Mouse (Mus musculus) brain, embryonic 18.5 days (tissue): ENCODE measurements around the gene Mtus2.
A peak's percentile ranks its signal among the peaks of the same experiment; 100 is the strongest.

ENCODE experiments used
- DNase-seq: peaks from one replicate; pipeline ENCODE4 v3.0.0-alpha.2; 2012; ENCODE audit warnings: low read depth, low spot score

The Mtus2 gene

GRCm38 (mm10) chr5:148041661-148042060 lies 84.5 kb downstream of the Mtus2 start:
- DNase-seq: no peak

DNA sequence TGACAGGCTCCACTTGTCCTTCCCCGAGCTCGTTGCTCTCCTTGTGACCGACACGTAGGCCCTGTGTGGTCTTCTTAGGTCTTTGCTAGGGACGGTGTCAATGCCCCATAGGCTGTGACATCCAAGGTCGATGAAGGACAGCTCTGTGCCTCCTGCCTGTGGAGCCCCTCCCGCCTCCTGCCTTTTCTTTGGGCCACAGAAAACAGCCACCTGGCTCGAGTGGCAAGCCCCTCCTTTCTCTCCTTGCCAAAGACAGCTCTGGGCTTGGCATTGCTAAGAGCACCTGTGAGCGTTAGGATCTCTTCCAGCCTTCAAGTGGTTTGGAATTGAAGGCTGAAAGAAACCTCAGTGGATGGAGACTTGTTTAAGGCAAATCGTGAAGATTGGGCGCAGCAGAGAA lies 91.1 kb downstream of the Mtus2 start:
- DNase-seq: no peak

- DNase-seq: no peak
Observed at GRCm38 (mm10) chr5:148049304-148049703, 92.2 kb downstream of the Mtus2 start.

DNA sequence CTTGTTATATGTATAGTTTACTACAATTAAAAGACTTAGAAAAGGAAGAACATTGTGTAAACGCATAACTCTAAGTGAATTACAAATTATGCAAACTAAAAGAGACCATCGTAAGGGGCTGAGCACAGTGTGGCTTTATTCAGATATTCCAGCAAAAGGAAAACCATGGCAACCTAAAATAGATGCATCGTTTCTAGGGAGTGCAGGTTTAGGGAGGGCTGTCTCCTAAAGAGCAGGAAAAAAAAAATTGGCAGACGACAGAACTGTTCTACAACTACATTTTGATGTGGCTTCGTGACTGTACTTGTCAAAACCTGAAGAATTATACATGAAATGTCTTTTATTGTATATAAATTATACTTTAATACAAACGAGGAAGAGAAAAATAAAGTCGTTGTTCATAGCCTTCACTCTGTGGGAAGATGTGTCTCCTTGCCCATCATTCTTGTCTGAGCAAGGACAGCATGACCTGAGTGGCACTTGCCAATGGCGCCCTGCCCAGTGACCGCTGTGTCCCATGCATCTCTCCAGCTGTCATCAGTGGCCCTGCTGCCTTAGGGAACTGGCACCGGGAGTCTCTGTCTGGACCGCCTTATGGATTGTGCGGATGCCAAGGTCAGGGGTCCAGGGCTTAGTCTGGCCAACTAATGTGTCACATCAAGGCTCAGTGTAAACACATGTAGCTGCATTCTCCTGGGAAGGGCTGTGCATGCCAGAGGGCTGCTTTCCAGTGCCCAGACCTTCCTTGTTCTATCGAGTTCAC lies 95.9 kb downstream of the Mtus2 start:
- peak; percentile 26 for DNase-seq

DNA sequence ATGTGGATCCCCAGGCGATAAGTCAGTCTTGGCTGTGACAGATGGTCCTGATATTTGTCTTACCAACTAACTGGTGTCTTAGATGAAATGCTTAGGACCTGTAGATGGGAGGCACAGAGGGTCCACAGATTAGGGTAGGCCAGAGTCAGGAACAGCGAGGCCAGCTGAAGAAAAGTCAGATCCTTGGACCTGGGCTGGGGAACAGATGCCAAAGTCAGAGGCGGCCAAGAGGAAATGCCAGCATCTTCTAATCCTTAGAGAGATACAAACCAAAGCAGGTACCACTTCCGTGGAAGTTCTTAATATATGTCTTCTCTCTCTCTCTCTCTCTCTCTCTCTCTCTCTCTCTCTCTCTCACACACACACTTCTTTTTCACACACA lies 96.5 kb downstream of the Mtus2 start:
- DNase-seq: no peak

DNA sequence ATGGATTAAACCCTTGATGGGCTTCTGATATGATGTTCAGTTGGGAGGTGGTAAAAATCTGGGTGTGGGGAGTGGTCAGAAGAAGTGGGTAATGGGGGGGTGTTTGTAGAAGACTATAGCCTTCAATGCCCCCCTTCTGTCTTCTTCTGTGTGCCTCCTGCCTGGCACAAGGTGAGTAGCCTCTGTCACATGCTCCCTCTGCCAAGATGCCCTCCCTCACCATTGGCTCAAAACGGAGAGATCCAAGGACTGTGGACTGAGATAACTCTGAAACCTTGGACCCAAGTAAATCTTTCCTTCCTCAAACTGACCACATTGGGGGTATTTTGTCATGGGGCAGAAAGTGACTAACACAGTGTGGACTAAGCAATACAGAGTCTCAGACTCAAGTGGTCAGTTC lies 99.7 kb downstream of the Mtus2 start:
- DNase-seq: no peak

DNA sequence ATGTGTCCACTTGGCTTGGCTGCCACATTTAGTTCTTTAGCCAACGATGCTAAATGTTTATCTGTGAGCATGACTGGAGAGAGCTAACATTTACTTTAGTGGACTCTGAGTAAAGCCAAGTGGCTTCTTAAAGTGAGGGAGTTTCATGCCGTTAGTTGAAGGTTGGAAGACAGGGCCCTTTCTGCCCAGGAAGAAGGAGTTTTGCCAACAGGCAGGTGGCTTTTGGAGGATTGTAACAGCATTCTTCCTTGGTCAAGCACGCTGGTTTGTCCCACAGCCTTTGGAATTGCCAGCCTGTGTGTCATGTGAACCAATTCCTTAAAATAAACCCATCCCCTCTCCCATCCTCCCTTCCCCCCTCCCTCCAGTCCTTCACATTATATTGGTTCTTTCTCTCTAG lies 100.3 kb downstream of the Mtus2 start:
- DNase-seq: no peak

DNA sequence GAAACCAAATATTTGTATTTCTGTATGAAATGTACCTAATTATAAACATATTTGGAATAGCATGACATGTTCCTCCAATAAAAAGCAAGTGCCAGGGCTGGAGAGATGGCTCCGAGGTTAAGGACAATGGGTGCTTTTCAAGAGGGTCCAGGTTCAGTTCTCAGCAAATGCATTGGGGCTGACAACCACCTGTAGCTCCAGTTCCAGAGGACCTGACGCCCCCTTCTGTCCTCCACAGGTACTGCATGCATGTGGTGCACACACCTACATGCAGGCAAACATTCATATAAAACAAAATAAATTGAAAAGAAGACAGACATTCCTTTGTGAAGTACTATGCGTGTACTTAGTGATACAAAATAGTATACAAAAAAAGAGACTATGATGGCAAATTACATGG lies 102.2 kb downstream of the Mtus2 start:
- no peak for DNase-seq

DNA sequence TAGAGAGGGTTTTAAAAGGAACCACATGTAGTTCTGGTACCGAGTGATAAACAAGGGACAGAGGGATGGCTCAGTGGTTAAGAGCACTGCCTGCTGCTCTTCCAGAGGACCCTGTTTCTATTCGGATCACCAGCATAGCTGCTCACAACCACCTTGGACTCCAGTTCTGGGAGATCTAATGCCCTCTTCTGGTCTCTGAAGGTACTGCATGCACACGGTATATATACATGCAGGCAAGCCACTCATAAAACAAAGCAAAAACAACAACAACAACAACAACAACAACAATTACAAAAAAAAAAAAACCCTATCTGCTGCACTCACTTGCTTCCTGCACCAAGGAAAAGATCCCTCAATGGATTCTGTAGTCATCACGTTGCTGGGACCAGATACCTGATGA lies 104.7 kb downstream of the Mtus2 start:
- no peak for DNase-seq

- DNase-seq: no peak
Observed at GRCm38 (mm10) chr5:148063745-148064144, 106.6 kb downstream of the Mtus2 start.

DNA sequence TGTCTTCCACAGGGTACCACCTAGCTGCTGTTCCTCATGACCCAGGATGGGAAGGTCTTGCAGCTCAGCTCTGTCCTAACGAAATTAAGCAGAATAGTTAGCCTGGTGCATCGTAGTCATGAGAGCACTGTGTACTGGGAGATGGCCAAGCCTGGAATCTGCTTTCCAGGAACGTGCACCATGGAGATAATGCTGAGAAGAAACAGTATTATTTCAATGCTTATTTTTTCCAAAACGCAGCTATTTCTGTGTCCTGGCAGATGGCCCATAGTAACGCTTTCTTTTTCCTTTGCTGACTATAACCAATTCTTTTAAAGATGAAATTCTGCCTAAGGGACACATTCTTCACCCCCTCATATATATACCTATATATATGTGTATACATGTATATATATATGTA lies 108.1 kb downstream of the Mtus2 start:
- DNase-seq: no peak

DNA sequence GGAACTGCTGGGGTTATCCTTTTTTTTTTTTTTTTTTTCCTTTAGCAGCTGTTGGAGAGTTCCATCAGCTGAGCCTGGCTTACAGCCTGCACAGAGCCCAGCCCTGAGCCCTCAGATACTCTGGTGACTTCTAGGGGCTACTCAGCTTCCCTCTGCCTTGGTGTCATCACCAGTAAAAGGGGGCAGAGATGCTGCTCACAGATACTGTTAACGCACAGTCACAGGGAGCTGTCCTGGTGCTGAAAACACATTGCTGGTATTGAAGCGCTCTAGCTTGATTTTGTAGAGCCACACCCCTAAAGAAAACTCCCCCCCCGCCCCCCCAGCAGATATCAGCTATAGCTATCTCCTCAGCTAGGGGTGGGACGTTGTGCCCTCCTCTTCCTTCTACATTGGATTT lies 112.8 kb downstream of the Mtus2 start:
- no peak for DNase-seq

DNA sequence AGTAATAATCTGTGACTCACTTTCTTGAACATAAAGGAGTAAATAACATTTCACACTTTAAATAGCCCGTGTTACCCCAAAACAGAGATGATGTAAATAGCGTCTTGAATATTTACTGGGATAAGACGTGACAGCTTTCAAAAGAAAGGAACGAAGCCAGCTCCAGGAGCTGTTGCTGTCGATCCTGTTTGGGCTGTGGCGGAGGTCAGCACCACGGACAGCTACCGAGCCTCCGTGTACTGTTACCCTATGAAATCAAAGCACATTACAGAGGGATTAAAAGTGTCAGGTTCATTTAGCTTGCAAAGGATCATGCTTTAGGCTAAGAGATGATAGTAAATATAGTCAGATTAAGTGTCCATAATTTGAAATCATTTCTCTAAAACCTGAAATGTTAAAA lies 114.7 kb downstream of the Mtus2 start:
- no peak for DNase-seq

- no peak for DNase-seq
Observed at GRCm38 (mm10) chr5:148073461-148073860, 116.3 kb downstream of the Mtus2 start.

DNA sequence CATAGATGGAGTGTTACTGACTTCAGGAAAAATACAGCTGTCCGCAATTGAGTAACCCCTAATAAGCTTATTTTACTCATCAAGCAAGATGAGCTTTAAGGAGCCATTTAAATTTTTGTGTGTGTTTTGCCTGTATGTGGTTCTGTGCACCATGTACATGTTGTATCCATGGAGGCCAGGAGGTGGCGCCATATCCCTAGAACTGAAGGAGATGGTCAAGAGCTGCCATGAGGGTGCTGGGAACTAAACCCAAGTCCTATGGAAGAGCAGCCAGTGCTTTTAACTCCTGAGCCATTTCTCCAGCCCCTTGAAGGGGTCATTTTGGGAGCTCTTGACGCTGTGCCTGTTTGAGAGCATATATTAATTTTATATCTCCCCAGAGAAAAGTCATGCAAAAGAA lies 122.6 kb downstream of the Mtus2 start:
- no peak for DNase-seq

- DNase-seq: no peak
Observed at GRCm38 (mm10) chr5:148083541-148083940, 126.4 kb downstream of the Mtus2 start.

GRCm38 (mm10) chr5:148084766-148085165 lies 127.6 kb downstream of the Mtus2 start:
- DNase-seq: no peak

- no peak for DNase-seq
Observed at GRCm38 (mm10) chr5:148087796-148088195, 130.7 kb downstream of the Mtus2 start.

GRCm38 (mm10) chr5:148090191-148090821 lies 133.2 kb downstream of the Mtus2 start:
- DNase-seq: no peak

GRCm38 (mm10) chr5:148094640-148095039 lies 137.5 kb downstream of the Mtus2 start:
- DNase-seq: no peak

DNA sequence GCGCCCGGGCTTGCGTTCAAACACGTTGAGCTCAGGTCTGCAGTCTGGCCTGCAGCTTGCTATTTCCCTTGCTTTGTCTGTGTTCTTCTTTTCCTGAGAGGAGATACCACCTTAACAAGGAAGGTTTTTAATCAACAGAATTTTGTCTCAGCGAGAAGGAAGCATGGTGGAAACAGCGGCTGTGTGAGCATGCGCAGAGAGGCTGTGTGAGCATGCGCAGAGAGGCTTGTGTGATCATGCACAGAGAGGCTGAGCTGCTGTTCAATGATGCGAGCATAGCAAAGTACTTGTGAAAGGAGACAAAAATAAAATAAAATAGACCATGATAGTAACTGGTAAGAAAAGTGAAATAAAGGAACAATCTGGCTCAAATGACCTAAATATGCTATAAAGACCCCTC lies 142.2 kb downstream of the Mtus2 start:
- no peak for DNase-seq

GRCm38 (mm10) chr5:148107324-148107723 lies 150.2 kb downstream of the Mtus2 start:
- no peak for DNase-seq

GRCm38 (mm10) chr5:148107890-148108289 lies 150.8 kb downstream of the Mtus2 start:
- no peak for DNase-seq

- DNase-seq: no peak
Observed at GRCm38 (mm10) chr5:148108314-148108713, 151.2 kb downstream of the Mtus2 start.
